8 mouse cellular contexts compared by ENCODE assay signal in genomic region chr1:177983024-177983450, GRCm38 (mm10). TPM values are rescaled to one million over a fixed set of nuclear protein-coding genes. Genes with fewer than 3 reads are reported as not detected.
DNase-seq lines count a peak whose midpoint lies in the region; ATAC-seq and TF ChIP-seq lines count a peak whose summit lies in the region.
"Not testable (repeated sequence)": the region's sequence is repeated elsewhere in the genome, so short reads cannot be mapped to it uniquely, and the experiment has no call there.

Catspere2 (plus strand) TSS chr1:177983423.

- WGBS in forebrain, embryonic 11.5 days, result under 1% methylated on average over 21 of the region's 21 CpGs
- WGBS in heart, embryonic 16.5 days, result under 1% methylated on average over 21 of the region's 21 CpGs
- WGBS in liver, embryonic 15.5 days (ENCODE audit: insufficient replicate concordance), result under 1% methylated on average over 21 of the region's 21 CpGs
- under 1% methylated on average over 21 of the region's 21 CpGs for WGBS in neural tube, embryonic 12.5 days

- not testable (repeated sequence) for TF ChIP-seq POLR2A in CH12.LX (IDR thresholded peaks at IDR 0.05; ENCODE audit: low read depth, low read length)

- H3K9me3 ChIP-seq in CH12.LX (replicated peaks; ENCODE audit: low read length); forebrain, embryonic 11.5 days (ENCODE audit: control insufficient read depth, low read length); heart, embryonic 16.5 days (replicated peaks; ENCODE audit: control insufficient read depth, low read length); liver, embryonic 15.5 days (replicated peaks); neural tube, embryonic 12.5 days: not testable (repeated sequence)

- peak; percentile 92 for DNase-seq in CH12.LX (ENCODE audit: extremely low read depth)
- DNase-seq in c-Kit-positive CD71-positive TER-119-negative erythroid progenitor cells, embryonic 14.5 days (ENCODE audit: low read depth), result peak; percentile 72
- peak; percentile 91 for DNase-seq in forebrain, embryonic 11.5 days (ENCODE audit: low spot score)
- DNase-seq in kidney, postnatal 36 days, result peak; percentile 99
- peak; percentile 96 for DNase-seq in telencephalon, adult 2 months (ENCODE audit: low read depth, low spot score)

- H3K4me2 ChIP-seq in CH12.LX (ENCODE audit: insufficient read depth, low read depth, poor library complexity, severe bottlenecking), result not testable (repeated sequence)
- peak within 1 kb of the TSS; percentile 51 for H3K4me2 ChIP-seq in forebrain, embryonic 11.5 days (ENCODE audit: low read depth, low read length, severe bottlenecking)
- H3K4me2 ChIP-seq in heart, embryonic 16.5 days (ENCODE audit: low read depth, low read length), result peak within 1 kb of the TSS; percentile 65
- peak within 1 kb of the TSS; percentile 87 for H3K4me2 ChIP-seq in liver, embryonic 15.5 days
- H3K4me2 ChIP-seq in neural tube, embryonic 12.5 days (replicated peaks), result peak within 1 kb of the TSS; percentile 59

- H3K27me3 ChIP-seq in CH12.LX (replicated peaks); forebrain, embryonic 11.5 days (ENCODE audit: control insufficient read depth, insufficient read depth, low read length); heart, embryonic 16.5 days (ENCODE audit: control insufficient read depth, insufficient read depth, low read length); liver, embryonic 15.5 days; neural tube, embryonic 12.5 days (replicated peaks): not testable (repeated sequence)

- not testable (repeated sequence) for H3K27ac ChIP-seq in CH12.LX (ENCODE audit: insufficient read depth, low read depth); forebrain, embryonic 11.5 days (ENCODE audit: low read depth, low read length); liver, embryonic 15.5 days (replicated peaks); neural tube, embryonic 12.5 days
- peak within 1 kb of the TSS; percentile 67; the same call in 1 of the 2 replicates for H3K27ac ChIP-seq in heart, embryonic 16.5 days (ENCODE audit: low read length)

- H3K79me2 ChIP-seq in CH12.LX (replicated peaks; ENCODE audit: control insufficient read depth, extremely low read depth, insufficient read depth, poor library complexity, severe bottlenecking), result not testable (repeated sequence)

- H3K9ac ChIP-seq in CH12.LX (ENCODE audit: insufficient read depth, low read depth); liver, embryonic 15.5 days: not testable (repeated sequence)
- peak within 1 kb of the TSS; percentile 51 for H3K9ac ChIP-seq in forebrain, embryonic 11.5 days (ENCODE audit: low read length)
- H3K9ac ChIP-seq in heart, embryonic 16.5 days (ENCODE audit: low read length), result peak within 1 kb of the TSS; percentile 76
- H3K9ac ChIP-seq in neural tube, embryonic 12.5 days, result peak within 1 kb of the TSS; percentile 56

- dilution Hi-C loops in CH12.LX (cut with MboI; ENCODE audit: extremely low pct_ligation_motif_present, extremely low pct_unique_long_range_greater_than_20kb, low sequenced_read_pairs), result not testable (repeated sequence)

- ATAC-seq in forebrain, embryonic 11.5 days (replicated peaks; ENCODE audit: low FRiP score), result peak; percentile 99
- ATAC-seq in heart, embryonic 16.5 days (replicated peaks; ENCODE audit: extremely low read depth, insufficient read depth, low FRiP score), result peak; percentile 98
- ATAC-seq in liver, embryonic 15.5 days (ENCODE audit: insufficient read depth), result peak; percentile 96
- ATAC-seq in neural tube, embryonic 12.5 days (ENCODE audit: low FRiP score, low read depth), result peak; percentile 98

- TF ChIP-seq RAD21 in CH12.LX (IDR thresholded peaks at IDR 0.05; ENCODE audit: low read depth, low read length), result not testable (repeated sequence)

- in situ Hi-C loops in CH12.LX (cut with MboI; ENCODE audit: low pct_ligation_motif_present, low pct_unique_long_range_greater_than_20kb, low sequenced_read_pairs), result not testable (repeated sequence)

- TF ChIP-seq EP300 in CH12.LX (IDR thresholded peaks at IDR 0.05; ENCODE audit: low read length), result not testable (repeated sequence)

- H3K36me3 ChIP-seq in CH12.LX (replicated peaks in 1 of 2; ENCODE audit: control insufficient read depth in 1 of 2, insufficient read depth in 1 of 2, low read length in 1 of 2); forebrain, embryonic 11.5 days (ENCODE audit: control insufficient read depth, insufficient read depth, low read length); heart, embryonic 16.5 days (ENCODE audit: control insufficient read depth, insufficient read depth); liver, embryonic 15.5 days (replicated peaks); neural tube, embryonic 12.5 days: not testable (repeated sequence)

- peaks cover 0 to 10% of the 10 kb centered on the region in 2 experiments; a peak in 2 of 4 replicates for H3K4me1 ChIP-seq in CH12.LX (ENCODE audit: control insufficient read depth in 1 of 2, insufficient read depth in 2 of 2)
- not testable (repeated sequence) for H3K4me1 ChIP-seq in forebrain, embryonic 11.5 days (replicated peaks; ENCODE audit: control insufficient read depth, insufficient read depth, low read length); heart, embryonic 16.5 days (ENCODE audit: control insufficient read depth, insufficient read depth, low read length); liver, embryonic 15.5 days (replicated peaks); neural tube, embryonic 12.5 days

- H3K4me3 ChIP-seq in CH12.LX (replicated peaks in 1 of 3; ENCODE audit: low read depth in 2 of 3, low read length in 2 of 3, poor library complexity in 1 of 3), result peak within 1 kb of the TSS in 2 of 3 experiments; percentile 44 to 54
- peak within 1 kb of the TSS; percentile 52 for H3K4me3 ChIP-seq in forebrain, embryonic 11.5 days (ENCODE audit: low read depth, low read length)
- peak within 1 kb of the TSS; percentile 75 for H3K4me3 ChIP-seq in heart, embryonic 16.5 days (ENCODE audit: low read length)
- H3K4me3 ChIP-seq in liver, embryonic 15.5 days (replicated peaks), result peak within 1 kb of the TSS; percentile 65
- peak within 1 kb of the TSS; percentile 57 for H3K4me3 ChIP-seq in neural tube, embryonic 12.5 days

- TF ChIP-seq CTCF in CH12.LX (conservative IDR thresholded peaks at IDR 0.05 in 1 of 2, IDR thresholded peaks at IDR 0.05 in 1 of 2; ENCODE audit: low read depth in 2 of 2, low read length in 2 of 2), result not testable (repeated sequence)

TF ChIP-seq in CH12.LX, 34 proteins besides CTCF, POLR2A, EP300 and RAD21:
- TF ChIP-seq HCFC1 (IDR thresholded peaks at IDR 0.05; ENCODE audit: low read depth, low read length), result peak; percentile 90
- peak; percentile 10; the same call in 1 of the 2 replicates for TF ChIP-seq GABPA (IDR thresholded peaks at IDR 0.05; ENCODE audit: insufficient replicate concordance, low read depth, low read length)
- TF ChIP-seq USF1 (IDR thresholded peaks at IDR 0.05; ENCODE audit: low read depth, low read length), result 0 out of 2 replicates have a peak, but pooled peaks have one; percentile 10
- TF ChIP-seq NRF1 (IDR thresholded peaks at IDR 0.05; ENCODE audit: low read depth, low read length), result 0 out of 2 replicates have a peak, but pooled peaks have one; percentile 26
- TF ChIP-seq KAT2A (IDR thresholded peaks at IDR 0.05; ENCODE audit: insufficient replicate concordance, low read length), result peak; percentile 81; the same call in 1 of the 2 replicates

RNA-seq across cellular contexts. Expression of gene Catspere2, which starts in this region (rescaled TPM):
- total RNA-seq in CH12.LX (2012; rRNA removed) (not detected in 2 replicates), CH12.LX (2014; rRNA removed) (not detected in 2 replicates)
- not detected in 2 replicates for polyA plus RNA-seq in CH12.LX (2012; ENCODE audit: insufficient read length, low read depth)
- not detected in 2 replicates for polyA plus RNA-seq in forebrain, embryonic 11.5 days (2014; fragmentation: Nextera tagmentation; extraction: Ambion mirVana)
- 0.12 and 0.26 TPM in 2 replicates for polyA plus RNA-seq in heart, embryonic 16.5 days (2015; fragmentation: Nextera tagmentation; extraction: Ambion mirVana)
- 0.02 and 0.06 TPM in 2 replicates for polyA plus RNA-seq in liver, embryonic 15.5 days (2015; fragmentation: Nextera tagmentation; extraction: Ambion mirVana)
- 0.22 and 0.33 TPM in 2 replicates for polyA plus RNA-seq in neural tube, embryonic 12.5 days (2016; fragmentation: Nextera tagmentation; extraction: Ambion mirVana)

Comparison
In these comparisons a context has a peak if more than half of its experiments do, and no peak if none do; other contexts are left out.
1. Peak in DNase-seq and H3K4me3 ChIP-seq in CH12.LX; RNA of the gene not detected or under 1 TPM.
2. Peak in DNase-seq, ATAC-seq, H3K4me3 ChIP-seq, H3K9ac ChIP-seq and H3K4me2 ChIP-seq in forebrain, embryonic 11.5 days; RNA of the gene not detected or under 1 TPM.
3. Peak in ATAC-seq, H3K4me3 ChIP-seq, H3K27ac ChIP-seq, H3K9ac ChIP-seq and H3K4me2 ChIP-seq in heart, embryonic 16.5 days; RNA of the gene not detected or under 1 TPM.
4. Peak in ATAC-seq, H3K4me3 ChIP-seq and H3K4me2 ChIP-seq in liver, embryonic 15.5 days; RNA of the gene not detected or under 1 TPM.
5. Peak in ATAC-seq, H3K4me3 ChIP-seq, H3K9ac ChIP-seq and H3K4me2 ChIP-seq in neural tube, embryonic 12.5 days; RNA of the gene not detected or under 1 TPM.